Mouse (Mus musculus) intestine, postnatal 0 days (tissue): Measurements from ENCODE around the gene Zbtb17. TPM values are rescaled to one million over a fixed set of nuclear protein-coding genes. Genes with fewer than 3 reads are reported as not detected.

Source experiments
- ATAC-seq: fragments of 200-750 bp; cut with Nextera tagmentation; 2 replicates; pipeline ENCODE4 v1.8.0; 2017; ENCODE audit warnings: mild to moderate bottlenecking, moderate TSS enrichment, moderate library complexity
- H3K27ac ChIP-seq: fragments of 300-500 bp; sonication (generic); 2 replicates; pipeline ENCODE4 v1.5.1; 2014; ENCODE audit warnings: mild to moderate bottlenecking, low read depth, low read length, moderate library complexity
- H3K27me3 ChIP-seq: fragments of 300-500 bp; sonication (generic); replicated peaks from 2 replicates; pipeline ENCODE4 v1.6.1; 2014; ENCODE audit warnings: low read length, mixed read lengths; ENCODE audit not compliant: control insufficient read depth, insufficient read depth
- H3K36me3 ChIP-seq: fragments of 300-500 bp; sonication (generic); 2 replicates; pipeline ENCODE4 v1.6.1; 2014; ENCODE audit warnings: mild to moderate bottlenecking, moderate library complexity; ENCODE audit not compliant: control insufficient read depth, insufficient read depth
- H3K4me1 ChIP-seq: fragments of 300-500 bp; sonication (generic); replicated peaks from 2 replicates; pipeline ENCODE4 v1.6.1; 2014; ENCODE audit warnings: antibody characterized with exemption, low read length, mixed read lengths; ENCODE audit not compliant: control insufficient read depth, insufficient read depth
- H3K4me2 ChIP-seq: fragments of 300-500 bp; sonication (generic); replicated peaks from 2 replicates; pipeline ENCODE4 v1.6.1; 2014; ENCODE audit warnings: low read depth, mild to moderate bottlenecking, moderate library complexity
- H3K4me3 ChIP-seq: fragments of 300-500 bp; sonication (generic); 2 replicates; pipeline ENCODE4 v1.5.1; 2014; ENCODE audit warnings: low read depth, low read length
- H3K9ac ChIP-seq: fragments of 300-500 bp; sonication (generic); 2 replicates; pipeline ENCODE4 v1.6.1; 2014; ENCODE audit warnings: mild to moderate bottlenecking, low read depth, low read length
- H3K9me3 ChIP-seq: fragments of 300-500 bp; sonication (generic); 2 replicates; pipeline ENCODE4 v1.6.1; 2016; ENCODE audit warnings: mixed run types; ENCODE audit not compliant: control insufficient read depth
- CTCF ChIP-seq: sonication (generic); IDR thresholded peaks from 2 replicates; pipeline ENCODE4 v1.5.1; 2016; ENCODE audit warnings: low read depth, mild to moderate bottlenecking, control low read depth, antibody characterized with exemption, moderate library complexity
- WGBS: fragments of 180-500 bp; shearing (Covaris S2); extraction: QIAGEN DNeasy Blood & Tissue Kit; methylation state at CpG from one replicate; pipeline ENCODE4 v1.1.7; 2014; 5-methylcytosine and 5-hydroxymethylcytosine counted together
- polyA plus RNA-seq: library from polyadenylated mRNA; unstranded; fragments of >200 nt; fragmentation: Nextera tagmentation; extraction: Ambion mirVana; gene quantifications from 2 replicates; pipeline ENCODE4 v1.2.1, GENCODE M21; 2015

The Zbtb17 gene
- polyA plus RNA-seq, 1 experiment from 2014 or later: 9.7 TPM

DNA sequence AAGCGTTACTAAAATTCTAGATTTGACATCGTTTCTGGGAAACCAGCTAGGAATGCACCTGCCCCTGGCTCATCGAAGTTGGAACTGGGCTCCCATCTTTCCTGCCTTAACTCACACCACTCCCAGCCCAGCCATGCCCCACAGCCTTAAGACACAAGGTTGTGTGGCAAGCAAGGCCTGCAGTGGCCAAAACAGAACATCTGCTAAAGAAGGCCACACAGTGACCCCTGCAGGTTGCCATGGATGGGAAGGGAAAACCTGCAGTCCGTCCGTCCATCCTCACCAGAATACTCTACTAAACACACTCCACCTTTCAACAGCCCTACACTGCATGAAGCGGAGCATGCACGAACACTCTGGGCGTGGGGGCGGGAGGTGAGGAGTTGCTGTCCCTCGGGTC, 62.4 kb downstream of the Zbtb17 start:
- Histone ChIP-seq H3K4me3 (no peak overlapping the region), H3K36me3 (no peaks in the 10 kb centered on the region), H3K4me2 (peak overlapping the region; percentile 43; the same call in 1 of the 2 replicates), H3K9ac (peak overlapping the region; percentile 38), H3K9me3 (no peaks in the 10 kb centered on the region), H3K27ac (peak overlapping the region; percentile 86), H3K4me1 (no peaks in the 10 kb centered on the region; the same call in 1 of the 2 replicates), H3K27me3 (no peaks in the 10 kb centered on the region)
- peak; percentile 68 for TF ChIP-seq CTCF
- WGBS: 58% methylated on average over 10 of the region's 10 CpGs
- peak; percentile 36; the same call in 1 of the 2 replicates for ATAC-seq

DNA sequence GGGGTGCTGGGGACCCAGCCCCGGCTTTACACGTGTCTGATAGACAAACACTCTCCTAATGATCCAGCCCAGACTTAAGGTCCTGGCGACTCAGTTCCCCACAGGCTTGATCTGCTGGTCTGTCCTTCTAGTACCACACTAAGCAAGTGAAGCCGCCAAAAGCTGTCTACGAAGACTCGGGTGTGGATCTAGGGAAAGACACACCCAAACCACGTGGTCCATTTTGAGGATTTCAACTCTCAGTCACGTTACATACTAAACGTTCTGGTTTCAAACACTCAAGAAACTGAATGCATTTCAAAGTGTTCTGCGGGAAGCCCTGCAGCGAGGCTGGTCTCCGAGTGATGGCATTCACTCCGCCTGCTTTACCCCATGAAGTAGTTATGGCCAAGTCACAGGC, 66.0 kb downstream of the Zbtb17 start:
- WGBS: 64% methylated on average over 13 of the region's 13 CpGs
- no peak overlapping the region for H3K9ac ChIP-seq
- H3K4me2 ChIP-seq: no peak overlapping the region
- TF ChIP-seq CTCF: no peak
- H3K9me3 ChIP-seq: no peaks in the 10 kb centered on the region
- ATAC-seq: no peak
- H3K27ac ChIP-seq: no peak overlapping the region
- no peak overlapping the region for H3K4me3 ChIP-seq
- no peaks in the 10 kb centered on the region for H3K36me3 ChIP-seq
- no peaks in the 10 kb centered on the region; the same call in 1 of the 2 replicates for H3K4me1 ChIP-seq
- no peaks in the 10 kb centered on the region for H3K27me3 ChIP-seq

DNA sequence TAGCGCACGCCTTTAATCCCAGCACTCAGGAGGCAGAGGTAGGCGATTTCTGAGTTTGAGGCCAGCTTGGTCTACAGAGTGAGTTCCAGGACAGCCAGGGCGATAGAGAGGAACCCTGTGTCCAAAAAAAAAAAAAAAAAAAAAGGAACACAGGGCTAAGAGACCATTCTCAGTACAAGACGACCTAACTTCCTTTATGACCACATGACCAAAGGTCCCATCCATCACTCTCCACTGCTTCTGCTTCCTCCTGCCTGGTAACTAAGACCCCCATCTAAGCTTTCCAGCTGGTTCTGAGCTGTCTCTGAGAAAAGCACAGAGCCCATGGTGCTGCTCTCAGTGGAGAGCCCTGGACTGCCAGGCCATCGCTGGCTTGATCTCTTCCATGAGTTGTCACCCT, 67.7 kb downstream of the Zbtb17 start:
- H3K9ac ChIP-seq: no peak overlapping the region
- no peak overlapping the region for H3K4me3 ChIP-seq
- H3K36me3 ChIP-seq: peaks cover 12% of the 10 kb centered on the region
- no peaks in the 10 kb centered on the region; the same call in 1 of the 2 replicates for H3K4me1 ChIP-seq
- no peak overlapping the region for H3K4me2 ChIP-seq
- WGBS: 73% methylated on average over 6 of the region's 6 CpGs
- no peak overlapping the region for H3K27ac ChIP-seq
- ATAC-seq: no peak
- no peaks in the 10 kb centered on the region for H3K9me3 ChIP-seq
- no peak for TF ChIP-seq CTCF
- no peaks in the 10 kb centered on the region for H3K27me3 ChIP-seq

DNA sequence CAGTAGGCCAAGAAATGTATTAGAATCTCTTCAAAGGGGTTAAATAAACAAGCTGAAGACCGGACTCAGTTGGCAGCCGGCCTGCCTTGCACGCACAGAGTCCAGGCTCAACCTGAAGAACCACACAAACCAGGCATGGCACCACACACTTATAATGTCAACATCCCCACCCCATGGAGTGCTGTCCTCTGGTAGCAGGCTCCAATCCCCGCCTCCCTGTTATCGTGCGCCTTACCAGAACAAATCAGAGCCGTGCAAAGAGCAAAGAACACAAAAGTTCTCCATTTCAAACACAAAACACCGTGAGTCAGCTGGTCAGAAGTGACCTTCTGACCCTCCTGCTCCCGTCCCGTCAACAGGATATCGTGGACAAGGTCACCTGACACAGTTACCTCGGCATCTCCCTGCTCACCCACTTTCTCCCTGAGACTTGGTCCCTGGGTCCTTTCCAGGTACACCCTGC, 69.8 kb downstream of the Zbtb17 start:
- Histone ChIP-seq H3K36me3 (peaks cover 13% of the 10 kb centered on the region), H3K4me3 (0 out of 2 replicates have a peak overlapping the region, but pooled peaks have one; percentile 13), H3K9ac (no peak overlapping the region), H3K27me3 (no peaks in the 10 kb centered on the region), H3K9me3 (no peaks in the 10 kb centered on the region), H3K27ac (peak overlapping the region; percentile 66), H3K4me2 (peak overlapping the region; percentile 45), H3K4me1 (no peaks in the 10 kb centered on the region)
- TF ChIP-seq CTCF: no peak
- peak; percentile 92 for ATAC-seq
- WGBS: 9% methylated on average over 12 of the region's 12 CpGs

Other genes starting within 250 kb of the Zbtb17 start
- gene Rsg1, start 230.7 kb upstream of the Zbtb17 start, polyA plus RNA-seq: 0.97 and 0.98 TPM in 2 replicates
- 4.5 and 6.3 TPM in 2 replicates for gene Arhgef19, start 205.2 kb upstream of the Zbtb17 start, polyA plus RNA-seq
- gene Epha2, start 143.4 kb upstream of the Zbtb17 start, polyA plus RNA-seq: 5.6 and 6.6 TPM in 2 replicates
- 1.4 and 2.4 TPM in 2 replicates for gene Fam131c, start 76.4 kb upstream of the Zbtb17 start, polyA plus RNA-seq
- gene Clcnka, start 45.9 kb upstream of the Zbtb17 start, polyA plus RNA-seq: 0.14 TPM in 1 of 2 replicates, not detected in the other
- not detected in 2 replicates for gene Clcnkb, start 28.6 kb upstream of the Zbtb17 start, polyA plus RNA-seq
- 4.7 and 8.0 TPM in 2 replicates for gene Hspb7, start 23.9 kb upstream of the Zbtb17 start, polyA plus RNA-seq
- gene Srarp, start 8.5 kb upstream of the Zbtb17 start, polyA plus RNA-seq: not detected in 2 replicates
- gene Spen, start 93.9 kb downstream of the Zbtb17 start, polyA plus RNA-seq: 3.2 and 4.0 TPM in 2 replicates
- 52.8 and 59.2 TPM in 2 replicates for gene Fblim1, start 161.4 kb downstream of the Zbtb17 start, polyA plus RNA-seq
- 42.0 and 45.7 TPM in 2 replicates for gene Tmem82, start 174.0 kb downstream of the Zbtb17 start, polyA plus RNA-seq
- gene Slc25a34, start 179.2 kb downstream of the Zbtb17 start, polyA plus RNA-seq: 23.8 and 25.7 TPM in 2 replicates
- gene Plekhm2, start 220.2 kb downstream of the Zbtb17 start, polyA plus RNA-seq: 3.1 and 6.0 TPM in 2 replicates
- gene Rsc1a1, start 240.9 kb downstream of the Zbtb17 start, polyA plus RNA-seq: not detected in 2 replicates